Mouse (Mus musculus): ENCODE data around the gene Kcnh6. TPM values are rescaled to one million over a fixed set of nuclear protein-coding genes. Genes with fewer than 3 reads are reported as not detected.

Gene Kcnh6
- total and polyA plus RNA-seq, 3 experiments = 0.39 TPM; not detected in 2

- TF ChIP-seq POLR2A (IDR thresholded peaks at IDR 0.05; ENCODE audit: insufficient read depth, low read depth, low read length) = peak; percentile 52; the same call in 1 of the 2 replicates
- TF ChIP-seq CTCF (IDR thresholded peaks at IDR 0.05) = peak; percentile 9; the same call in 1 of the 2 replicates
- TF ChIP-seq EP300 (IDR thresholded peaks at IDR 0.05; ENCODE audit: insufficient read depth, low read depth, low read length) = no peak
- H3K79me2 ChIP-seq (replicated peaks; ENCODE audit: control insufficient read depth, insufficient read depth, low read length) = no peaks in the 10 kb centered on the region; the same call in 1 of the 2 replicates
- peak; percentile 39 to 42 for DNase-seq
- WGBS = 19% methylated on average over 11 of the region's 11 CpGs
- no peaks in the 10 kb centered on the region; the same call in 1 of the 2 replicates for H3K36me3 ChIP-seq (ENCODE audit: control insufficient read depth, insufficient read depth, low read length)
- no peaks in the 10 kb centered on the region; the same call in none of the 2 replicates for H3K4me1 ChIP-seq (ENCODE audit: control insufficient read depth, insufficient read depth, low read length)
- H3K27me3 ChIP-seq (ENCODE audit: control insufficient read depth, insufficient read depth, low read length) = no peaks in the 10 kb centered on the region
- H3K9ac ChIP-seq (ENCODE audit: low read depth, low read length) = peak overlapping the region; percentile 13
- no peak overlapping the region; the same call in 1 of the 2 replicates for H3K4me3 ChIP-seq
- intact Hi-C loops (cut with DNase I) = no loop called here
- peak overlapping the region; percentile 84 for H3K27ac ChIP-seq
These were observed 25.6 kb downstream of the Kcnh6 start for GRCm38 (mm10) chr11:106033491-106033919.

- 83% methylated on average over 9 of the region's 9 CpGs for WGBS
- Histone ChIP-seq H3K79me2 (replicated peaks; ENCODE audit: control insufficient read depth, insufficient read depth, low read length) (peaks cover 4% of the 10 kb centered on the region), H3K4me3 (no peak overlapping the region), H3K9ac (ENCODE audit: low read depth, low read length) (no peak overlapping the region), H3K27me3 (ENCODE audit: control insufficient read depth, insufficient read depth, low read length) (no peaks in the 10 kb centered on the region), H3K27ac (no peak overlapping the region), H3K4me1 (ENCODE audit: control insufficient read depth, insufficient read depth, low read length) (no peaks in the 10 kb centered on the region; the same call in none of the 2 replicates), H3K36me3 (ENCODE audit: control insufficient read depth, insufficient read depth, low read length) (no peaks in the 10 kb centered on the region; the same call in 1 of the 2 replicates)
- intact Hi-C loops (cut with DNase I) = no loop called here
- TF ChIP-seq POLR2A (IDR thresholded peaks at IDR 0.05; ENCODE audit: insufficient read depth, low read depth, low read length) (no peak), EP300 (IDR thresholded peaks at IDR 0.05; ENCODE audit: insufficient read depth, low read depth, low read length) (no peak), CTCF (IDR thresholded peaks at IDR 0.05) (no peak)
- DNase-seq = no peak
These were observed 27.1 kb downstream of the Kcnh6 start for GRCm38 (mm10) chr11:106034986-106035385.

GRCm38 (mm10) chr11:106036548-106037417 is 28.9 kb downstream of the Kcnh6 start, which contains the start of gene Dcaf7:
TSS of gene Dcaf7 (plus strand) at chr11:106036872.
- no peak for TF ChIP-seq CTCF (IDR thresholded peaks at IDR 0.05)
- peak; percentile 63 for TF ChIP-seq POLR2A (IDR thresholded peaks at IDR 0.05; ENCODE audit: insufficient read depth, low read depth, low read length)
- TF ChIP-seq EP300 (IDR thresholded peaks at IDR 0.05; ENCODE audit: insufficient read depth, low read depth, low read length) = 0 out of 2 replicates have a peak, but pooled peaks have one; percentile 28
- peaks cover 7% of the 10 kb centered on the region for H3K79me2 ChIP-seq (replicated peaks; ENCODE audit: control insufficient read depth, insufficient read depth, low read length)
- H3K9ac ChIP-seq (ENCODE audit: low read depth, low read length) = peak within 1 kb of the TSS; percentile 88
- intact Hi-C loops (cut with DNase I) = no loop called here
- peak within 1 kb of the TSS; percentile 99 for H3K4me3 ChIP-seq
- peak; percentile 97 to 99 for DNase-seq
- under 1% methylated on average over 66 of the region's 66 CpGs for WGBS
- no peaks in the 10 kb centered on the region for H3K27me3 ChIP-seq (ENCODE audit: control insufficient read depth, insufficient read depth, low read length)
- no peaks in the 10 kb centered on the region; the same call in 1 of the 2 replicates for H3K36me3 ChIP-seq (ENCODE audit: control insufficient read depth, insufficient read depth, low read length)
- no peaks in the 10 kb centered on the region; the same call in none of the 2 replicates for H3K4me1 ChIP-seq (ENCODE audit: control insufficient read depth, insufficient read depth, low read length)
- H3K27ac ChIP-seq = peak within 1 kb of the TSS; percentile 84

GRCm38 (mm10) chr11:106037418-106037751 is 29.5 kb downstream of the Kcnh6 start:
- under 1% methylated on average over 13 of the region's 13 CpGs for WGBS
- Histone ChIP-seq H3K9ac (ENCODE audit: low read depth, low read length) (peak overlapping the region; percentile 88), H3K4me3 (peak overlapping the region; percentile 99), H3K4me1 (ENCODE audit: control insufficient read depth, insufficient read depth, low read length) (no peaks in the 10 kb centered on the region; the same call in none of the 2 replicates), H3K27ac (peak overlapping the region; percentile 84), H3K79me2 (replicated peaks; ENCODE audit: control insufficient read depth, insufficient read depth, low read length) (peaks cover 7% of the 10 kb centered on the region), H3K27me3 (ENCODE audit: control insufficient read depth, insufficient read depth, low read length) (no peaks in the 10 kb centered on the region), H3K36me3 (ENCODE audit: control insufficient read depth, insufficient read depth, low read length) (no peaks in the 10 kb centered on the region; the same call in 1 of the 2 replicates)
- TF ChIP-seq POLR2A (IDR thresholded peaks at IDR 0.05; ENCODE audit: insufficient read depth, low read depth, low read length) (no peak), EP300 (IDR thresholded peaks at IDR 0.05; ENCODE audit: insufficient read depth, low read depth, low read length) (no peak), CTCF (IDR thresholded peaks at IDR 0.05) (no peak)
- intact Hi-C loops (cut with DNase I) = no loop called here
- no peak for DNase-seq

GRCm38 (mm10) chr11:106044349-106044748 is 36.4 kb downstream of the Kcnh6 start:
- H3K79me2 ChIP-seq (replicated peaks; ENCODE audit: control insufficient read depth, insufficient read depth, low read length) = peaks cover 7% of the 10 kb centered on the region
- intact Hi-C loops (cut with DNase I) = no loop called here
- no peak overlapping the region for H3K4me3 ChIP-seq
- no peaks in the 10 kb centered on the region for H3K27me3 ChIP-seq (ENCODE audit: control insufficient read depth, insufficient read depth, low read length)
- TF ChIP-seq EP300 (IDR thresholded peaks at IDR 0.05; ENCODE audit: insufficient read depth, low read depth, low read length) (no peak), POLR2A (IDR thresholded peaks at IDR 0.05; ENCODE audit: insufficient read depth, low read depth, low read length) (no peak), CTCF (IDR thresholded peaks at IDR 0.05) (no peak)
- H3K27ac ChIP-seq = no peak overlapping the region
- no peaks in the 10 kb centered on the region for H3K36me3 ChIP-seq (ENCODE audit: control insufficient read depth, insufficient read depth, low read length)
- DNase-seq = no peak
- no peak overlapping the region for H3K9ac ChIP-seq (ENCODE audit: low read depth, low read length)
- 0 out of 2 replicates have a peak, but pooled peaks cover 2% of the 10 kb centered on the region for H3K4me1 ChIP-seq (ENCODE audit: control insufficient read depth, insufficient read depth, low read length)
